Mouse (Mus musculus) heart, postnatal 36 days (tissue): ENCODE results near the gene Gm49450. TPM values are rescaled to one million over a fixed set of nuclear protein-coding genes. Genes with fewer than 3 reads are reported as not detected.
"Not testable (repeated sequence)": the region's sequence is repeated elsewhere in the genome, so short reads cannot be mapped to it uniquely, and the experiment has no call there.

ENCODE experiments used
- DNase-seq, 2 experiments: peaks; one replicate each; pipeline ENCODE4 v3.0.0; 2021 to 2022
- intact Hi-C: fragments of 180-260 bp; cut with DNase I; formaldehyde crosslinking; loops from one replicate; pipeline ENCODE4 v1.15.1; 2025
- total RNA-seq, 2 experiments: library from RNA; stranded (reverse); gene quantifications; 2 replicates each; pipeline ENCODE4 v1.2.3; 2021

Gene Gm49450
- total RNA-seq, 2 experiments from 2014 or later, result not detected

GRCm38 (mm10) chr15:98930017-98930734 lies 23.2 kb downstream of the Gm49450 start:
- intact Hi-C loops, result no loop called here
- no peak for DNase-seq

- peak; percentile 72 for DNase-seq
- intact Hi-C loops, result loop anchor here (1.0 kb wide), 2 partner anchors 36 to 51 kb away; no protein-coding TSS in a partner anchor
Measured at GRCm38 (mm10) chr15:98928598-98929240, 24.6 kb downstream of the Gm49450 start.

- no peak for DNase-seq
- intact Hi-C loops, result no loop called here
Measured at GRCm38 (mm10) chr15:98927566-98927965, 25.8 kb downstream of the Gm49450 start.

- intact Hi-C loops, result no loop called here
- DNase-seq, result no peak
Measured at GRCm38 (mm10) chr15:98924682-98925081, 28.7 kb downstream of the Gm49450 start.

DNA sequence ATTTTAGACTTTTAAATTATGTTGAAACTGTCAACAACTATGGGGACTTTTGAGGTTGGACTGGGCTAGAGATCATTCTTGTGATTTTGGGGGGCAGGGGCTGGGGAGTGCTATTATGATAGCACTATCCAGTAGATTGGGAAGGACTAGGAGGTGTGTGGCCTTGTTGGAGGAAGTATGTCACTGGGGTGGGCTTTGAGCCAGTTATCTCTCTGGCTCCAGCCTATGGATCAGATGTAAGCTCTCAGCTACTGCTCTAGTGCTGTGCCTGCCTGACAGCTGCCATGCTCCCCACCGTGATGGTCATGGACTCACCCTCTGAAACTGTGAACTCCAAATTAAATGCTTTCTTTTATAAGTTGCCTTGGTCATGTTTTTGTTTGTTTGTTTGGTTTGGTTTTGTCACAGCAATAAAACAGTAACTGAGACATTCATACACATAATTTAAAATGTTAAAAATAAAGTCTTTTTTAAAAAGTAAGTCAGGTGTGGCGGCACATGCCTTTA lies 30.3 kb downstream of the Gm49450 start:
- intact Hi-C loops, result no loop called here
- no peak for DNase-seq

DNA sequence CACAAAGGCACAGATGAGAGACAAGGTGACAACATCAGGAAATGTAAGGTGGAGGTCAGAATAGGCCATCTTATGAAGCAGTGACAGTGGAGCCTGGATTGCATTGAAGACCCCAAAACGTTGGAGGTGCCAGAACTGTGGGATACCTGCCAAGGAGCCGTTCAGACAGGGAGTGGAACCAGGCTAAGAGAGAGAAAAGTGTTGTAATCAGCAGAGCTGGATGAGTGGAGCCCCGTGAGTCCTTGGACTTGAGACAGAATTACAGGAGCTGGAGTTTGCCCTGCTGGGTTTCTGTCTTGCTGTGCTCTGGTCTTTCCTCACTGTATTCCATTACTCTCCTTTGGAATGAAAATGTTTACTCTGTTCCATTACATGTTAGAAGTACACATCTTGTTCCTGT lies 30.8 kb downstream of the Gm49450 start:
- no peak for DNase-seq
- intact Hi-C loops, result no loop called here

GRCm38 (mm10) chr15:98921510-98921909 lies 31.8 kb downstream of the Gm49450 start:
- intact Hi-C loops, result no loop called here
- no peak for DNase-seq

GRCm38 (mm10) chr15:98918499-98918895 lies 34.9 kb downstream of the Gm49450 start:
- intact Hi-C loops, DNase-seq: not testable (repeated sequence)

- peak; percentile 99 for DNase-seq
- intact Hi-C loops, result loop anchor here (2.0 kb wide), 1 partner anchor 17 kb away; the partner anchor contains the start of gene Tuba1b
Measured at GRCm38 (mm10) chr15:98917538-98918498, 35.5 kb downstream of the Gm49450 start, which contains the start of gene Lmbr1l. Gene Lmbr1l (minus strand): TSS chr15:98918231.

DNA sequence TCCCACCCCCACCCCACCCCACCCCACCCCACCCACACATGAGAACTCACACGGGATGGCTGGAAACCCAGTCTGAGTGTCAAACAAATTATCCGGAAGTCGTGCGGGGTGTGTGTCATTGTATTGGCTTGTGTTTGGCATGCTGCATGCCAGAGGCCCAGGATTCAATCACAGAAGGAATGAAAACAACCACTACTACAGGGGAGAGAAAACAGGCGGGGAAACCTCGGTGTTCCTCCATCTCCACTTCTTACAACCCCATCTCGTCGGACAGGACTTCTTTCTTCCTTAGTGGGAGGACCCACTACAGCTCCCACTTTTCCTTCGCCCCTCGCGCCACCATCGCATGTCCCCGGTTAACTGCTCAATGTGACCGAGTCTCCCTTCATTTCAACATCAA lies 36.3 kb downstream of the Gm49450 start:
- intact Hi-C loops, result loop anchor here (2.0 kb wide), 1 partner anchor 18 kb away; the partner anchor contains the start of gene Tuba1b
- DNase-seq, result no peak

- intact Hi-C loops, result loop anchor here (2.0 kb wide), 1 partner anchor 19 kb away; the partner anchor contains the start of gene Tuba1b
- DNase-seq, result no peak
Measured at GRCm38 (mm10) chr15:98916016-98916415, 37.3 kb downstream of the Gm49450 start.

DNA sequence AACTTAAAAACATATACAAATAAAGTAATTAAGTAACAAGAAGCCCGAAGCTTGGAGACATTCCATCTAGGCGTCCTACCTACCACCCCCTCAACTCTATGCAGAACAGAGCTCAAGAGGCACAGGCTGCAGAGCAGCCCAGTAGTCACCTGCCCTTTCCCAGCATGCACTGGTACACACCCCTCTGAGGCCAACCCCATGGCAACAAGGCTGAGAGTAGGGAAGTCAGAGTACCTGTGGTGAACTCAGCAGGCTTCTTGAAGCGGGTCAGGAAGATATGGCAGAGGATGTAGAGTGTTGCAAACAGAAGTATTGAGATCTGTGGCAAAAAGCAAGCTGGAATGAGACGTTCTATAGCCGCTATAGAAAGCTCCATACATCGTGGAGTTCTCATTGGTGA lies 38.4 kb downstream of the Gm49450 start:
- intact Hi-C loops, result no loop called here
- no peak for DNase-seq

- intact Hi-C loops, result no loop called here
- peak in 1 of 2 experiments; percentile 37 for DNase-seq
Measured at GRCm38 (mm10) chr15:98904692-98905091, 48.7 kb downstream of the Gm49450 start.

- no peak for DNase-seq
- intact Hi-C loops, result no loop called here
Measured at GRCm38 (mm10) chr15:98902600-98902999, 50.8 kb downstream of the Gm49450 start.

- DNase-seq, result no peak
- intact Hi-C loops, result no loop called here
Measured at GRCm38 (mm10) chr15:98901530-98901929, 51.8 kb downstream of the Gm49450 start.

- DNase-seq, result no peak
- intact Hi-C loops, result no loop called here
Measured at GRCm38 (mm10) chr15:98897928-98898800, 55.2 kb downstream of the Gm49450 start, which contains the start of gene Dhh. Gene Dhh (minus strand): TSS chr15:98898540.

GRCm38 (mm10) chr15:98897495-98897894 lies 55.9 kb downstream of the Gm49450 start:
- peak; percentile 30 to 38 for DNase-seq
- intact Hi-C loops, result no loop called here

GRCm38 (mm10) chr15:98895635-98896589 lies 57.4 kb downstream of the Gm49450 start:
- intact Hi-C loops, result no loop called here
- peak; percentile 38 to 45 for DNase-seq
